Mouse (Mus musculus) bone marrow, adult 2 months (tissue): ENCODE measurements around the gene Myo15b.

ENCODE experiments used
- CTCF ChIP-seq: fragments of 200-500 bp; IDR thresholded peaks from 2 replicates; pipeline ENCODE4 v1.5.1; 2011; ENCODE audit warnings: low read length, control low read depth; ENCODE audit not compliant: control insufficient read depth, insufficient read depth
- POLR2A ChIP-seq: fragments of 200-500 bp; IDR thresholded peaks from 2 replicates; pipeline ENCODE4 v1.6.1; 2011; ENCODE audit warnings: low read depth, mild to moderate bottlenecking, control low read depth, low read length, borderline replicate concordance; ENCODE audit not compliant: control insufficient read depth

GRCm38 (mm10) chr11:115892213-115892612, 34.0 kb downstream of the Myo15b start:
- TF ChIP-seq CTCF: no peak
- no peak for TF ChIP-seq POLR2A
